Mouse (Mus musculus) layer of hippocampus, adult 2 months (tissue): ENCODE results near the gene Sh2d7. TPM values are rescaled to one million over a fixed set of nuclear protein-coding genes. Genes with fewer than 3 reads are reported as not detected.

Source experiments
- DNase-seq, 2 experiments: peaks; one replicate each; pipeline ENCODE4 v3.0.0; 2022; ENCODE audit warnings: low spot score in 2 of 2
- H3K27ac ChIP-seq: fragments of 200-600 bp; 2 replicates; pipeline ENCODE4 v1.8.1; 2022
- H3K4me3 ChIP-seq: fragments of 200-600 bp; 2 replicates; pipeline ENCODE4 v1.8.1; 2022; ENCODE audit warnings: mild to moderate bottlenecking
- CTCF ChIP-seq: fragments of 200-600 bp; conservative IDR thresholded peaks from 2 replicates; pipeline ENCODE4 v1.8.1; 2022; ENCODE audit warnings: antibody characterized with exemption, mild to moderate bottlenecking, moderate library complexity
- long read RNA-seq, 2 experiments: library from polyadenylated mRNA; stranded (forward); transcript quantifications; one replicate each; pipeline ENCODE4 v2.0.0; 2021; ENCODE audit warnings: borderline mapping rate in 2 of 2
- total RNA-seq, 2 experiments: library from RNA; stranded (reverse); gene quantifications; 2 replicates each; pipeline ENCODE4 v1.2.3; 2021

Gene Sh2d7
- total RNA-seq, result not detected
- long read RNA-seq, experiment 1, result 0 reads
- long read RNA-seq, experiment 2, partial matches to known transcripts, result 0 of 1 reads
- long read RNA-seq, experiment 2, other reads (novel, unspliced or antisense), result 1 of 1 reads

DNA sequence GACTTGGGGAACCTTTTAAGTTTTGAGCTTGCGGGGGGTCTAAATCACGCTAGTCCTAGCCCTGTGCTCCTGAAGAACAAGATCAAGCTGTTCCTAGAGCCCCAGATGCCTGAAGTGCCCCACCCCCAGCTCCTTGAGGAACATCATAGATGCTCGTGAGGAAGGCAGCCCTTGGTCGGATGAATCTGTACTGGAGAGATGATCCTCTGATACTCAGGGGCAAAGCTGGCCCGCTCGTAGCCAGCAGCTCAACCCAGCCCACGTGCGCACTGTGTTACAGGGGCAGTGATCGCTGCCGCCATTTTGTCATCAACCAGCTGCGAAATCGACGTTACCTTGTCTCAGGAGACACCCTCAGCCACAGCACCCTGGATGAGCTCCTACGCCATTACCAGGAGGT, at the start of gene Sh2d7:
Gene Sh2d7, plus strand, starts transcription at position 301 of the 400 bp plus-strand sequence.
- H3K4me3 ChIP-seq, result no peak within 1 kb of the TSS
- no peak for TF ChIP-seq CTCF
- H3K27ac ChIP-seq, result peak within 1 kb of the TSS; percentile 71; the same call in 1 of the 2 replicates
- no peak for DNase-seq

DNA sequence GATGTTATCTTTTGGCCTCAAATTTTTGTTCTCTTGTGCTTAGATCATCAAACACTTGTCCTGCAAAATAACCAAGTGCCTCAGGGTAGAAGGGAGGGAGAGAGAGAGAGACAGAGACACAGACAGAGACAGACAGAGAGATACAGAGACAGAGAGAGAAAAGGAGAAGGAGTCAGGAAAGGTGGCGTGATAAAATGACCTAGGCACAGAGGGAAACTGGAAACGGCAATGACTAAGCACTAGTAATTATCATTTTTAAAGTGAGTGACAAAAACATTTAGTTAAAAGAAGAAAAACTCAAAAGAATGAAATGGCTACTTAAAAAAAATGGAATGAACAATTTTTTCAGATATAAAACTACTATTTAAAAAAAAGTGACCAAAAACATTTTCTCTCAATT, 49.2 kb upstream of the Sh2d7 start:
- Histone ChIP-seq H3K27ac (no peak overlapping the region), H3K4me3 (no peak overlapping the region)
- no peak for DNase-seq
- TF ChIP-seq CTCF, result no peak

DNA sequence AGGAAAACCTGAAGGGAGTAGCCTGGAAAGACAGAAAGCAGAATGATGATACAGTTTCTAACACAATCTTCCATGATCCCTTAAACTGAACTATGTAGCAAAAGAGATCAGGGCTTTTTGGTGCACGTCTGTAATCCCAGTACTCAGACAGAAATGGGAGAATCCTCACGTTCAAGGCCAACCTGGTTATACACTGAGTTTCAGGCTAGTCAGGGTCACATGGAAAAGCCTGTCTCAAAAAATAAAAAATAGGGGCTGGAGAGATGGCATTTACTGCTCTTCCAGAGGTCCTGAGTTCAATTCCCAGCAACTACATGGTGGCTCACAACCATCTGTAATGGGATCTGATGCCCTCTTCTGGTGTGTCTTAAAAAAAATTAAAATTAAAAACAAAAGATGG, 48.4 kb upstream of the Sh2d7 start:
- no peak for TF ChIP-seq CTCF
- H3K4me3 ChIP-seq, result no peak overlapping the region
- H3K27ac ChIP-seq, result no peak overlapping the region

DNA sequence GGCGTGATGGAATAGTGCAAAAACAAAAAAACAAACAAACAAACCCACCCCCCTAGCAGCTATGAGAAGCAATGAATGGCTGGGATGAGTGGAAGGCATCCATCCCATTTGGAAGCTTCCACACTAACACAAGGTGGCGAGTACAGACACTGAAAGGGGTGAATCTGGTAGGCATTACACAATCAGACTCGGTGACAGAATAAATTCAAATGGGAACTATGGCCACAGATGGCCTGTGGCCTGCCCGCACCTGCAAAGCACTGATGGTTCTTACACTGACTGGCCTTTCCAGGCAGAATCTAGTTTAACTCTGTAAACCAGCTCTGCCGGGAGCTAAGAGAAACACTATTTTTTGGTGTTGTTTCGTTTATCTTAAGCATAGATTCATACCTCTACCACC, 39.5 kb upstream of the Sh2d7 start:
- TF ChIP-seq CTCF, result peak; percentile 35
- peak in 1 of 2 experiments; percentile 26 for DNase-seq
- H3K4me3 ChIP-seq, result peak overlapping the region; percentile 97
- peak overlapping the region; percentile 68 for H3K27ac ChIP-seq

More for the DNA sequence above, 48.4 kb upstream of the Sh2d7 start:
- DNase-seq, result no peak

DNA sequence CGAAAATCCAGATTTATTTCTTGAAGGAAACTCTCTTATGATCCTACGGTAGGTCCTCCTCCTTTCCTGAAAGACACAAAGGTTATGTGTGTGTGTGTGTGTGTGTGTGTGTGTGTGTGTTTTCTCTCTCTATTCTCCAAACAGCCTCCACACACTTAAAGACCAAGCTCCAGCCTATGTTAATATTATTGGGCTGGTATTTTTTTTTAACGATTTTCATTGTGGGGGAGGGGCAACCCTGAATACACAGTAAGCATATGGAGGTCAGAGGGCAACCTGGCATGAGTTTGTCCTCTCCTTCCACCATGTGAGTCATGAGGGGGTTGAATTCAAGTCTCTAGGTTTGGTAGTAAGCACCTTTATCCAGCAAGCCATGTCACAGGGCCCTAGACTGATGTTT, 39.0 kb upstream of the Sh2d7 start:
- no peak for TF ChIP-seq CTCF
- no peak for DNase-seq
- H3K4me3 ChIP-seq, result peak overlapping the region; percentile 97
- H3K27ac ChIP-seq, result peak overlapping the region; percentile 98

DNA sequence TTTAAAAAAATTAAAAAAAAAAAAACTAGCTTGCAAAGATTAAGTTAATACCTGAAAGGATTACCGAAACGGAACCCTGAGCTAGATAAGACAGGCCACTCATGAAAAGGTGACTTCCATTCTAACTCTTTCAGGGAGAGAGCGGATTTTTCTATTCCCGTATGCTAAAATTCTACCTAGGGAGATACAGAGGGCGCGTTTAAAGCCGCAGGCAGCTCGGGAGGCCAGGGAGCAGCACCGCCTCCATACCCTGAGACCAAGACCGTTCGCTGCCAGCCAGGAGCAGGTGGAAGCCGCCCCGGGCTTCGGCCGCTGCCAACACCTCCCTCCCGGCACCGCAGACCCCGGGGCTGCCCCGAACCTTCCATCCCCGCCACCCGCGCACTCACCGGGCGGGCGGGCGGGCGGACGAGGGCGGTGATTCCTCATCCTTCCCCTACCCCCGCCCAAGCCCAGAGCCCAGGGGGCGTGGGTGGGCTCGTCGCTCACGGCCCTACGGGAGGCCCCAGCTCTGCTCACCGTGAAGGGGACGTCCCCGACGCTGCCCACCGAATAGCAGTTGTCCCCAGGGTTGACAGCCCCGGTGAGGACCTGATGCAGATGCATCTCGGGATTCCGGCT, 37.8 kb upstream of the Sh2d7 start:
- peak overlapping the region; percentile 97 for H3K4me3 ChIP-seq
- DNase-seq, result peak; percentile 29 to 31
- 0 out of 2 replicates have a peak, but pooled peaks have one; percentile 3 for TF ChIP-seq CTCF

DNA sequence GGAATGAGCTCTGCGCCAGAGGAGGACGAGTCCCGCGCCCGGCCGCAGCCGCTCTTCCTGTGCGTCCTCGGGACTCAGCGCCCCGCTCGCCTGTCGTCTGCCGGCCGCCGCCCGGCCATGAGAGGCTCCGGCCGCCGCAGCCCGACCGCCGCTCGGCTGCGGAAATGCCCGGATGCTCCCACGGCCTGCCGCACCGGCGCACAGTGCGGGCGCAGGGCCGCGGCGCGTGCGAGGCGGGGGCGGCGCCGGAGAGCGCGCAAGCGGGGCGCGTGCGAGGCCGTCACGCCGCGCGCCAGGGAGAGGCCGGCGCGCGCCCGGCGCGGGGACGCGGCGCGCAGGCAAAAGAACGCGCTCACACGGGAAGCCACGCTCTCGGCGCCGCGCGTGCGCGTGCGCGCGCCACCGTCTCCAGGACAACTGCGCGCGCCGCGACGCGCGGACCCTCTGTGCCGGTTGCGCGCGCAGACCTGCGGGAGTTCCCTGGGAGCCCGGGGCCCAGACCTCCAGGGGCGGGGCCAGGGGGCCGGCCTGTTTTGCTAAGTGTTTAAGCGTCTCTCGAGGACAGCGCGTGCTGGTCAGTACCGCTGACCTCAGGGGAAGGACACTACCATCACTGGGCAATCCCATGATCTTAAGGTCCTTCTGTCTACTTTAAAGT, 37.2 kb upstream of the Sh2d7 start, which contains the start of gene Dmxl2:
Gene Dmxl2, minus strand, starts transcription at position 174 of the 658 bp plus-strand sequence.
- DNase-seq, result peak; percentile 77 to 83
- TF ChIP-seq CTCF, result no peak
- Histone ChIP-seq H3K27ac (peak within 1 kb of the TSS; percentile 98), H3K4me3 (peak within 1 kb of the TSS; percentile 97)

More for the DNA sequence above, 37.8 kb upstream of the Sh2d7 start:
- peak overlapping the region; percentile 98 for H3K27ac ChIP-seq

DNA sequence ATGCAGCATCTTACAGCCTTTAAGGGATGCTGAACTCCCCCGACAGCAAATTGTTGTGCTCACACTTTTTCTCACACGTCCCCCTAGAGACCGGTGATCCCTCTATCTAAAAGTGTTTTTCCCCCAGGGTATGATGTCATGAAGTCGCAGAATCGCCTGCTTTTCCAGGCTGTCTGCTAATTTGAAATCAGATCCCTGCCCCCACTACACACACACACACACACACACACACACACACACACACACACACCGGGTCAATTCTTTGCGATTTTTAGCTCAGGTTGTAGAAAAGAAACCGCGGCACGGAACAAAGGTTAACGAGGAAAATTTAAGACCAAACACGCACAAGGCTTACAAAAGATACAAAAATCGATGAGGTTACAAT, 36.7 kb upstream of the Sh2d7 start:
- Histone ChIP-seq H3K27ac (peak overlapping the region; percentile 78), H3K4me3 (peak overlapping the region; percentile 65)
- no peak for DNase-seq
- no peak for TF ChIP-seq CTCF

DNA sequence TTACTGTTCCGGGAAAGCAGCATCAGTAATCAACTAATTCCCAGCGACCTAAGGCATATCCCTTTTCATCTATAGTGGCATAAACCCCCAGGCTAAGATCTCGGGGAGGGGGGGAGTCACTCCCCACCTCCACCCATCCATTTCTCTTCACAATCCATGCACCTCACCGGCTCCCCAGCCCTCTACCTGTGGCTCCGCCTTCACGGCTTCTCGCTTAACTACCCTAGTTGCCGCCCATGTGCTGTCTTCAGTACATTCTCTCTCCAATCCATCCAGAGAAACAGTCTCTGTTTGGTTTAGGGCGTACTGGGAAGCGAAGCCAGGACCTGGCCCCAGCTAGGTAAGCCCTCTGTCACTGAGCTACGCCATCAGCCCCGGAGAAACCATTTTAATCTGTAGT, 35.9 kb upstream of the Sh2d7 start:
- TF ChIP-seq CTCF, result no peak
- Histone ChIP-seq H3K27ac (no peak overlapping the region), H3K4me3 (no peak overlapping the region)
- no peak for DNase-seq

DNA sequence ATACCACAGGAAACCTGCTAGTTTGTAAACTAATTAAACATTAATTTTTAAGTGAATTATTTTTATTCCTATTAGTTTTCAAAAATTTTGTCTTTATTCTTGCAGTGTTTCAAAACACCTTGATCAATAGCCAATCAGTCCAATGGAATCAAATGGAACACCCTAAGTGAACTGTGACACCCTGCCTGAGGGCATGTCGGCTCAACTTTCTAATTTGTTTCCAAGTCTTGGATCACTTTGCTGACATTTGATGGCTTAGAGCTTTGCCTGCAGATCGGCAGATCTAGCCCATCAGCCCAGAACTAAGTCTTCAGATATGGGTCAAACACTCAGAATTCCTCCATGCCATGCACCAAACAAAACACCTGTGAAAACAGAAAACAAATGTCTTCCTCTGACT, 22.8 kb upstream of the Sh2d7 start:
- Histone ChIP-seq H3K4me3 (no peak overlapping the region), H3K27ac (no peak overlapping the region)
- no peak for TF ChIP-seq CTCF
- no peak for DNase-seq

DNA sequence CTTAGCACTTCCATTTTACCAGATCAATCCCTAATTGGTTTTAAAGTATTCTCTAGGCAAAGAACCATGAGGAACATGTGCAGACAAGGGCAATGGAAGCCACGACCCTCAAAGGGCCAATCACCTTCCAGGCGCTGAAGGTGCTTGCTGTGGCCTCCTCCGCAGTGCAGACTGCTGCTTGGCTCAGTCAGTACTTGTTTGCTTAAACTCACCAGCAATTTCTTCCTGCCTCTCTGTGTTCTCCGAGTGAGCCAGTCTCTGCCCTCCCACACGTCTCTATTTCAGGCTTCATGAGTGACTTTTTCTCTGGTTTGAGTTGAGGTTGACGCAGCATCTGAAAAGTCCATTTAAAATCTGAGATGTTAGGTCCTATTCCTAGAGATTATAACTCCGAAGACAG, 19.9 kb upstream of the Sh2d7 start:
- peak overlapping the region; percentile 79 for H3K27ac ChIP-seq
- H3K4me3 ChIP-seq, result no peak overlapping the region
- peak in 1 of 2 experiments; percentile 39 for DNase-seq
- TF ChIP-seq CTCF, result no peak

DNA sequence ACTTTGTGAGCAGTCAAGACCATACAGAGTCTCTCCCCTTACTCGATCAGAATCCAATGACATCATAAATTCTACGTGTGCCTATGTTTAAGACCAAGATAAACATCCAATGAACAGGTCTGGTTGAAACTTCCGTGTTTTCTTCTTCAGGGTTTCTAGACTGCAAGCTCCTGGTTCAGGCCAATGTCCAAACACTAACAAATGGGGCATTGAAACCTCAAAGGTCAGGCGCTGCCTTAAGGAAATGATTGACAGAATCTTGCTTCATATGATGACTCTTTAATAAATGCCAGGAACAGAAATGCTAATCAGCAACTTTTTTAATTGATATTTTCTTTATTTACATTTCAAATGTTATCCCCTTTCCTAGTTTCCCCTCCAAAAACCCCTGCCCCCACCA, 18.5 kb upstream of the Sh2d7 start:
- no peak for TF ChIP-seq CTCF
- no peak overlapping the region for H3K27ac ChIP-seq
- H3K4me3 ChIP-seq, result no peak overlapping the region
- no peak for DNase-seq

DNA sequence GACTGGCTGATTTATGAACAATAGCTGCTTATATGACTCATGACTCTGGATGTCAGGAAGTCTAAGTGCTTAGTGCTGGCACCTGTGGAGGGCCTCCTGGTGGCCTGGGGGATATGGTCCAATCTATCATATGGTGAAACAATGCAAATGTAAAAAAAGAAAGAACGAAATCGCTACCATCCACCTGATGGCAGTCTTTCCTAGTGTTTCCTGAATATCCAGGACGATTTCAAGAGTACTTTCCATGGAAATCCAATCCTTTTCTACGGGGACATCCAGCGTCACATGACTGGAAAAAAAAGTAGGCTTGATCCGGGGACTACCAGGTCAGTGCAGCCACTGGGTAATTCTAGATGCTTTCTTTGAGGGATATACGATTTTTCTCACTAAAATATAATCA, 11.1 kb upstream of the Sh2d7 start:
- Histone ChIP-seq H3K27ac (no peak overlapping the region), H3K4me3 (no peak overlapping the region)
- no peak for DNase-seq
- TF ChIP-seq CTCF, result peak; percentile 72

DNA sequence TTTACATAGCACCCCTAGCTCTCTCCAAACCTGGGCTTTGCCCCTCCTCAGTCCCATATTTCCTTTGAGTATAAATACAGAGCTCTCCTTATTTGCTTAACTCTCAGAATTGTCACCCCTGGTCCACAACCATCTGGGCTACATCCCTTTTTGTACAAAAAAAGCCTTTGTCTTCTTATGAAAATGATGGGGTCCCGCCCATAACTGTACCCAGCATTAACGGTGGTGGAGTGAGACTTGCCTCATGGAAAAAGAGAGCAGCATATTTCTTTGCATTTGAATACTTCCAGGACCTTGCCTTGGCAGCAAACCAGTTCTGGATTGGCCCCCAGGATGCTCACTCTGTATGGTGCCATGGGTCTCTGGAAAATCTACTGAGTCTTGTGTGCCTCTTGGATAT, 8.8 kb upstream of the Sh2d7 start:
- TF ChIP-seq CTCF, result no peak
- no peak overlapping the region for H3K4me3 ChIP-seq
- DNase-seq, result no peak
- no peak overlapping the region for H3K27ac ChIP-seq
